Mouse (Mus musculus): ENCODE results near the gene Cep104.

Cep104 gene

GRCm38 (mm10) chr4:153993505-153993904, 18.5 kb downstream of the Cep104 start:
- DNase-seq (ENCODE audit: low read depth, low spot score) = peak; percentile 17

GRCm38 (mm10) chr4:154005488-154005887, 30.5 kb downstream of the Cep104 start:
- no peak for DNase-seq (ENCODE audit: low read depth, low spot score)

GRCm38 (mm10) chr4:154006264-154006663, 31.3 kb downstream of the Cep104 start:
- no peak for DNase-seq (ENCODE audit: low read depth, low spot score)

DNA sequence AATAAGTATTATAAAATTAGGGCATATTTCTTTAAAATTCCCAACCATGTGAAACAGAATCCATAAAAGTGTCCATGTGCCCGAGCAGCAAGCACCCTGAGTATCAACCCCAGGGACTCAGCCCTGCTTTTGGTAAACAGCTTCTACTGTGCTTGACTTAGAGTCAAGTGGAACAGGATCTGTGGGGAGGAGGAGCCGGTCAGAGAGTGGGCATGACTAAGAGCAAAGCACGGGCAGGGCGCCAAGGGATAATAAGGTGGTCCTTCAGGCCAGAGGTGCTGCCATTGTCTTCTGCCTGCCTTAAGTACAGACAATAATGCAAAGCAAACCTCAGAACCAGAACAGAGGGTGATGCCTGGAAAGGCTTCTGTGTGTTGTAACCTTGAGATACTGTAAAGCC, 32.8 kb downstream of the Cep104 start:
- no peak for DNase-seq (ENCODE audit: low read depth, low spot score)

DNA sequence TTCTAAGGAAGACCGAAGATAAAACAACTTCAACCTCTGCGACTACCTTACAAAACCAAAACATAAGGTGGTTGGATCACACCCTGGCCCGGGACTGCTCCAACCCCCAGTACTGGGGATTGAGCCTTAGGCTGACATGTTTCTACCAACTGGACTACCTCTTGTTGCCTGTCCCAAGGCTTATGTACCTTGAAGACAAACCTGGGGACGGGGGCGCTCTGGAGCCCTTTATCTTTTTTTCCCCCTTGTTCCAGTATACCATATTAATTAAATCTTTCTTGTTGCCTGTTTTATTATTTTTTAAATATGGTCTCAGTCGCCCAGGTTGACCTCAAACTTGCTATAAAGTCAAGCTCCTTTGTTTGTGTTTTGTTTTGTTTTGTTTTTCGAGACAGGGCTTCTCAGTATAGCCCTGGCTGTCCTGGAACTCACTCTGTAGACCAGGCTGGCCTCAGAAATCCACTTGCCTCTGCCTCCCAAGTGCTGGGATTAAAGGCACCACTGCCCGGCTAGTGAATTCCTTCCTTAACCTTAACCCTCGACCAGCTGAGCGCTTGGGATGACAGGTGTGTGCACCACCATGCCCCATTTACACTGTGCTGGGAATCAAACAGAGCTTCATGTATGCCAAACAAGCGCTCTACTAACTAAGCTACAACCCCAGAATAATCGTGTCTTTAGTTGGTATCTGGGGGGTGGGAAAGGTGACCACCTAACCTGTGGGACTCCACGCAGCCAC, 36.1 kb downstream of the Cep104 start:
- DNase-seq (ENCODE audit: low read depth, low spot score) = no peak

DNA sequence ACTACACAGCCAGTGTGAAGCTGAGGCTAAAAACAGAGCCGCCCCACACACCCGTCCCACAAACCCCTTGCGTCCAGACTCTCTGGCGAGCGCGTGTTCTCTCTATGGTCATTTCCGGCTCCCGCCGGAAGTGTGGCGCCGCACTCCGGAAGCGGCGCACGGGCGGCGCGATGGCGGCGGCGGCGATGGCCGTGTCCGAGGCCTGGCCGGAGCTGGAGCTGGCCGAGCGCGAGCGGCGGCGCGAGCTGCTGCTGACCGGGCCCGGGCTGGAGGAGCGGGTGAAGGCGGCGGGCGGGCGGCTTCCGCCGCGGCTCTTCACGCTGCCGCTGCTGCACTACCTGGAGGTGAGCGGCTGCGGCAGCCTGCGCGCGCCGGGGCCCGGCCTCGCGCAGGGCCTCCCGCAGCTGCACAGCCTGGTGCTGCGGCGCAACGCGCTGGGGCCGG, 36.7 kb downstream of the Cep104 start, which contains the start of gene Lrrc47:
Gene Lrrc47, plus strand, starts transcription at position 86 of the 444 bp plus-strand sequence.
- DNase-seq (ENCODE audit: low read depth, low spot score) = peak; percentile 80

DNA sequence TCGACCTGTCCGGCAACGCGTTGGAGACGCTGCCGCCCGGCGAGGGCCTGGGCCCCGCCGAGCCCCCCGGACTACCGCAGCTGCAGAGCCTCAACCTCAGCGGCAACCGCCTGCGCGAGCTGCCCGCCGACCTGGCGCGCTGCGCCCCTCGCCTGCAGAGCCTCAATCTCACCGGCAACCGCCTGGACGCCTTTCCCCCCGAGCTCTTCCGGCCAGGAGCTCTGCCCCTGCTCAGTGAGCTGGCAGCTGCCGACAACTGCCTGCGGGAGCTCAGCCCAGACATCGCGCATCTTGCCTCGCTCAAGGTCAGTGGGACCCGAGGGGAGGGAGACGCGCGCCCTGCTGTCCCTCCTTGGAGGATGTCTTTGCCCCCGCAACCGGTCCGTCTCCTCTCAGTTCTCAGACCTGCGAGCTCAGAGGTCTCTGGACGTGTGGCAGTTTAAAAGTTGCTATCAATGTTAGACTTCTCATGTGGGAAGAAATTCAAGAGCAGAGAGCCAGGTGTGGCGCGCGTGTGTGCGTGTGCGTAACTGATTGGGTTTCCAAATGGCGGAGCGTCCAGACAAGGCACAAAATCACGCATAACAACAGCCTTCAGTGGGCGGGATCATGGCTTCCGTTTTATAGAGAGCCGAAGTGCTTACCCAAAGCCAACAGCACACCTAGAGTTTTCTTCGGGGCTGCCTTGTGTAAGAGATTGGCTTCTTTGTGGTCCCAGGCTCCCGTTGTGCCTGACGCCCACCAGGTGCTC, 37.3 kb downstream of the Cep104 start:
- peak; percentile 49 for DNase-seq (ENCODE audit: low read depth, low spot score)

GRCm38 (mm10) chr4:154015476-154015875, 40.5 kb downstream of the Cep104 start:
- DNase-seq (ENCODE audit: low read depth, low spot score) = no peak

- peak; percentile 68 for DNase-seq (ENCODE audit: low read depth, low spot score)
These were observed 44.6 kb downstream of the Cep104 start for GRCm38 (mm10) chr4:154019571-154019970.

DNA sequence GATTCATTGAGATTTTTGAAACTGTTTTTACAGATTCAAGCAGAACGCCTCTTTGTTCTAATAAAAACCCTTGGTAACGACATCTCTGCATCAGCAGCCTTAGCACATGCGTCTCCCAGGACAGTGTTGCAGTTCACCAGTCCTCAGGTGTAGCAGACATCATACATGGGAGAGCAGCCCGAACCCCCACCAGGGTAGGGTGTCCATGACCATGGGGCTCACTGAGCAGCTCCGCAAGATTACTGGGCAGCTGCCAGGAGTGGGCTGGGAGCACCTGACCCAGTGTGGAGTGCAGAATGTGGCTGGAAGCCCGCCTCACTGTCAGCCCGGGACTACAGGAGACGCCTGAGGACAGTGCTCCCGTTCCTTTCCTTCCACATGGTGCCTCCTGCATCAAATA, 46.4 kb downstream of the Cep104 start:
- no peak for DNase-seq (ENCODE audit: low read depth, low spot score)

- DNase-seq (ENCODE audit: low read depth, low spot score) = no peak
These were observed 47.4 kb downstream of the Cep104 start for GRCm38 (mm10) chr4:154022407-154022806.

- DNase-seq (ENCODE audit: low read depth, low spot score) = no peak
These were observed 47.9 kb downstream of the Cep104 start for GRCm38 (mm10) chr4:154022844-154023243.

DNA sequence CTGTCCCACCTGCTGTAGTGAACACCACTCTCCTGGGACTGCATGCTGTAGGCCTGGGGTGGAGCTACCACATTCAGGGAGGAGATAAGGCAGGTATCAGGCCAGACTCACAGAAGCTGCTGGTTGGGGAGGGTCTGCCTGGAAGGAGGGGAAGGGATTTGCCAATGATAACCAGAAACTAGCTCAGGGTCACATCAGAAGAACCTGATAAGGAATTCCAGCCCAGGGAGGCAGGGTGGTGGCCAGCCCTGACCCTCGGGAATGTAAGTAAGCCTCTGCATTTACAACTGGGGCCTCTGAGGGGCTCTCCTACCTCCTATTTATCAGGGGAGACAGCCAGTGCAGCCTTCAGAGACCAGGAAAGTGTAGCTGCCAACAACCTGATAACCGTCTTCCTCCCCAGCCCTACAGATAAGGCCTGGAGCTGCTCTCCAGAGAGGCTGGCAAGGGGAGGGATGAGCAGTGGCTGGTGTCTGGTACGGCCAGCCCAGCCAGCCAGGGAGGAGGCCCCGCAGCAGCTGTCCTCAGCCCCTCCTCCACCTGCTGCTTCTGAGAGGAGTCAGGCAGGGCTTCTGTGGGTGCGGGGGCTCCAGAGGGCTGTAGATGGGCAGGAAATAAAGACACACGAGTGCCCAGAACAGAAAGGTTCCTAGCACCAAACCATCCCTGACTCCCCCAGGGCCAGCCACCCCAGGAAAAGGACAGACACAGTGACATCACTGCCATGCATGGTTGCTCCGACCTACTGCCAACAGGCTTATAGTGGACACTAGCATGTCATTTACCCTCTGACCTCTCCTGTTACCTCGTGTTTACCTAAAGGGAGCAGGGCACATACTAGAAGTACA, 49.0 kb downstream of the Cep104 start:
- no peak for DNase-seq (ENCODE audit: low read depth, low spot score)

DNA sequence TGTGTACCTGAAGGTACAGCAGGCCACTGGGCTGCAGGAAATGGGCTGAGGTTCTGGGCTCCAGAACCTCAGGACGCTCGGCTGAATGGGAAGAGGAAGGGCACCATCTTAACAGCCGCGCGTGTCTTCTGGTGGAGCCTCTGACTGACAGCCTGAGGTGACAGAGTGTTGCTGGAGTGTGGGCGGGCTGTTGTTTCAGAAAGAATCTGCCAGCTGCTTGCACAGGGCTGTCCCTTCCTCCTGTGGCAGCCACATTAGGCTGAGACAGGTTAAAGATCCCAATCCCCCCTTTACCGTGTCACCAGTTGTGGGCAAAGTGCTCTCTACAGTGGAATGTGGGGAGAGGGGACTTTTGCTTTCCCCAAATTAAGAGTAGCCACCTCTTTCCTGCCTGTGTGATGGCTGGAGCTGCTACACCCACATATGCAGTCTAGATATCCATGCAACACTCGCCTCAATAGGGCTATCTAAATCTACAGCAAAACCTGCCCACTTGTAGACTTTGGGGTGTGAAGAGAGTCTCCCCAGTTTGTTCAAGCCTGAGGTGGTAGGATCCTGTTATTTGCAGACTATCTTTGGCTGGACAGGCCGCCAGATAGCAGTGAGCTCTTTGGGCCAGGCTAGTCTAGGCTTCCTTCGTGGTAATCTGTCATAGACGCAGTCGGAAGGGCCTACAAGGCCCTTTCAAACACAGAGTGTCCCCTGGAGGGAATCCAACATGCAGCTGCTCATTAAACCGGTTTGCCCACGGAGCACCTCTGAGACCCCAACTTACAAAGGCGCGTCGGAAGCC, 49.9 kb downstream of the Cep104 start:
- DNase-seq (ENCODE audit: low read depth, low spot score) = no peak

DNA sequence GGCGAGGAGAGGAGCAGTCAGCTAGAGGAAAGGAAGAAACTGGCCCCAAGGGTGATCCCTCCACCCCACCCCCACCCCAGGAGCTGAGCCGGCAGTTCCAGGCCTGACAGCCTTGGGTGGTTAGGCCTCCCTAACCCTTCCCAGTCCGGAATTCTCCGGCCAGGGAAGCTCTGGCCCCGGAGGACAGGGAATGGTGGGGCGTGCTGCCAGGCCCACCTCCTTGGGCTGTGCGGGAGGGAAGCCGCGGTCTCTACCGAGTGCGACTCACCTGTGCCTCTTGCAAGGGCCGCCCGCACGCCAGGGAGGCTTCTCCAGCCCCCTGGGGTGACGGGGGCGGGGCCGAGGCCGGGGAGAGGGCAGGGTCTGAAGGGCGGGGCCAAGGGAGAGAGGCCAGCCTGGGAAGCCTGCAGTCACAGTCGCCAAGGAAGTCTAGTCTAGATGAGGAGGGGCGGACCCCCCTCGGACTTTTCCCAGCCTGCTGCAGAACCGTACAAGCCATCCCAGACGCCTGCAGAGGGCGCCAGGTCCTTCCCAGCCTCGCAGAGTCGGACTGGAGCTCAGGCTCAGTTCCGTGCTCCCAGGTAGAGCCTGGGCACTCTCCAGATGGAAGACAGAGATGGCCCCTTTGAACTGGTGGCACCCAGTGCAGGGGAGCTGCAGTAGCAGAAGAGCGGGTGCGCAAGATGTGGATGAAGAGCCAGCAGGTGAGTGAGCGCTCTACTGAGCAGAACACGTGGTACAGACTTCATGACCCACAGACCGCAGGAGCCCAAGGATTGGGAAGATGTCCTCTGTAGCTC, 50.8 kb downstream of the Cep104 start, which contains the start of gene Smim1:
Gene Smim1, minus strand, starts transcription at position 590 of the 800 bp plus-strand sequence.
- peak; percentile 87 for DNase-seq (ENCODE audit: low read depth, low spot score)

DNA sequence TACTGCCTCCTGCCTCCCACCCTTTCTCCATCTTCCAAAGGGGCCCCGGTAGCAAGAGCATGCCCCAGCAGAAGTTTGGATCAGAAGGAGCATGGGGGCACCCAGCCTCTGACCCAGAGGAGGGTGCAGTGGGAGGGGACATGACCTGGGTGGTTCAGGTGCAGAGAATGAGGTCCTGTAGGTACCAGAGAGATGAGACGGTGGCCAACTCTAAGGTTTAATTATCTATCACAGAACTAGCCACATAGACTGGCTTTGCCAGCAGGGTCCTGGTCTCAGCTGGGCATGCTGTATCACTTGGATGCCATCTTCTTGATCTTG, 51.4 kb downstream of the Cep104 start:
- no peak for DNase-seq (ENCODE audit: low read depth, low spot score)

- DNase-seq (ENCODE audit: low read depth, low spot score) = no peak
These were observed 53.1 kb downstream of the Cep104 start for GRCm38 (mm10) chr4:154028066-154028465.

DNA sequence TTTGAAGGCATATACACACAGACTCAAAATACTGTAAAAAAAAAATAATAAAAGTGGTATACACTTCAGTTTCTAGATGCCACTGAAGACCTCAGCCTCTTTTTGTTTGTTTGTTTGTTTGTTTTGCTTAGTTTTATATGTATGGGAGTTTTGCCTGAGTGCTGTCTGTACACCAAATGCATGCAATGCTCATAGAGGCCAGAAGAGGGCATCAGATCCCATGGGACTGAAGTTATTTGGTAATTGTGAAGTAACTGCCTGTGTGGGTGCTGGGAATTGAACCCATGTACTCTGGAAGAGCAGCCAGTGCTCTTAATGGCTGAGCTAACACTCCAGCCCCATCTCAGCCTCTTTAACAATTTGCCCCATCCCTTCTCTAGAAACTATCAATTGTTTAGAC, 53.7 kb downstream of the Cep104 start:
- DNase-seq (ENCODE audit: low read depth, low spot score) = peak; percentile 66

GRCm38 (mm10) chr4:154037123-154037522, 62.1 kb downstream of the Cep104 start:
- no peak for DNase-seq (ENCODE audit: low read depth, low spot score)

DNA sequence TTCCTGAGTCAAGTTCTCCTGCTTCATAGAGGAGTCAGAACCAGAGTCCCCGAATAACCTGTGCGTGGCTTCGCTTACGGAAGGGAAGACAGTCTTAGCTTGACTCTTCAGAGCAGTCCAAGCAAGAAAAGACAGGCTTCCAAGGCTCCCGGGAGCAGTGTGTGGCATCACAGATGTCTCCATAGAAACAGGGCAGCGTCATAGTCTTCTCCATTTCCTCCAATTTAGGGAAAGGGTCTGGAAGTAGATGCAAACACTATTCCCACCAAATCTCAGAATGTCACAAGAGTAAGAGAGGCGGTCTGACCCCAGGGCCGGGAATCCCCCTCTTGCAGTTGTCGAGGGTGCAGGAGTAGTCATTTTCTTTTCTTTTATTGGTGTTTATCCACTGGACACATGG, 67.6 kb downstream of the Cep104 start, which contains the start of gene Ccdc27:
Gene Ccdc27, minus strand, starts transcription at position 101 of the 400 bp plus-strand sequence.
- no peak for DNase-seq (ENCODE audit: low read depth, low spot score)

All from ES-CJ7 (cell line).